In the genomic region with DNA sequence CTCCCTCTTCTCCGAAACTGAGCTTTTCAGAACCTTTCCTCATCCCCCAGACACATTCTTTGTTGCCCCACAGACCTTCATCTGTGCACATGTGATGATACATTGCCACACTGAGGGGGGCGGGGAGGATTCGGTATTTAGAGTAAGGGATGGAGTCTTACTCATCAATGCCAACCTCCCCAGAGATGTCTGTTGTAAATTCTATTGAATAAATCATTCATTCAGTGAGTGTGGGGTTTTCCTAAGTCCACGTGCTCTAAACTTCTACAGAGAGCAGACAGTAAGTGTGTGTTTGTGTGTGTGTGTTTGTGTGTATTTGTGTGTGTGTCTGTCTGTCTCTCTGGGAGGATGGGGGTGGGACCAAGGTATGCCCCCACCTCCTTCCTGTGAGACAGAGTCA, we compare ENCODE assay signal across 29 mouse cellular contexts. TPM values are rescaled to one million over a fixed set of nuclear protein-coding genes. Genes with fewer than 3 reads are reported as not detected.
A peak's percentile ranks its signal among the peaks of the same experiment; 100 is the strongest.
DNase-seq lines count a peak whose midpoint lies in the region; ATAC-seq and TF ChIP-seq lines count a peak whose summit lies in the region.
"Had no signal": no experiment of that assay in that cellular context is flagged by ENCODE, and none has a peak within 500 bp of the region (broad histone marks: within the 10 kb centered on the region; RNA-seq: fewer than 3 reads in every experiment).

No protein-coding gene starts in this region.

- no peak overlapping the region for H3K4me3 ChIP-seq in CH12.LX (replicated peaks in 1 of 3; ENCODE audit: low read depth in 2 of 3, low read length in 2 of 3, poor library complexity in 1 of 3)
- H3K4me3 ChIP-seq in gastrocnemius, adult 2 months = no peak overlapping the region
- H3K4me3 ChIP-seq: embryonic facial prominence, embryonic 13.5 days; embryonic facial prominence, embryonic 15.5 days; erythroblast, embryonic 14.5 days; forebrain, embryonic 10.5 days; forebrain, embryonic 12.5 days had no signal

- H3K36me3 ChIP-seq in CH12.LX (replicated peaks in 1 of 2; ENCODE audit: control insufficient read depth in 1 of 2, insufficient read depth in 1 of 2, low read length in 1 of 2) = no peaks in the 10 kb centered on the region
- H3K36me3 ChIP-seq: embryonic facial prominence, embryonic 13.5 days; embryonic facial prominence, embryonic 15.5 days; forebrain, embryonic 10.5 days; forebrain, embryonic 12.5 days had no signal

- H3K27ac ChIP-seq in CH12.LX (ENCODE audit: insufficient read depth, low read depth) = peak overlapping the region; percentile 90
- no peak overlapping the region for H3K27ac ChIP-seq in gastrocnemius, adult 2 months
- H3K27ac ChIP-seq: embryonic facial prominence, embryonic 13.5 days; embryonic facial prominence, embryonic 15.5 days; forebrain, embryonic 10.5 days; forebrain, embryonic 12.5 days had no signal

- ATAC-seq in megakaryocyte-erythroid progenitor cell, adult 5-6 weeks (replicated peaks; ENCODE audit: low FRiP score, low TSS enrichment, poor library complexity, severe bottlenecking) = no peak
- ATAC-seq: activated CD4-positive, CD25-positive, alpha-beta regulatory T cell, adult 4 months; CD4-positive, CD25-positive, alpha-beta regulatory T cell, adult 4 months; forebrain, embryonic 14.5 days; forebrain, embryonic 16.5 days had no signal

- peaks cover 6% of the 10 kb centered on the region for H3K9me3 ChIP-seq in CH12.LX (replicated peaks; ENCODE audit: low read length)
- H3K9me3 ChIP-seq: embryonic facial prominence, embryonic 13.5 days; embryonic facial prominence, embryonic 15.5 days; forebrain, embryonic 10.5 days; forebrain, embryonic 12.5 days had no signal

- TF ChIP-seq POLR2A in CH12.LX (IDR thresholded peaks at IDR 0.05; ENCODE audit: low read depth, low read length) = no peak

- peak; percentile 76 for DNase-seq in CH12.LX (ENCODE audit: extremely low read depth)
- peak; percentile 85 for DNase-seq in NIH3T3 (ENCODE audit: low read depth)
- DNase-seq in adipocyte (ENCODE audit: low spot score) = peak; percentile 31
- no peak for DNase-seq in right cerebral cortex, adult 18-20 months
- DNase-seq in gastrocnemius, adult 2 months = no peak
- DNase-seq in retina, embryonic 14.5 days (ENCODE audit: low spot score) = no peak
- DNase-seq: adrenal gland, adult 2 months; adrenal gland, postnatal 10 days; adrenal gland, postnatal 25 days; B cell, adult 2 months; cerebellum, adult 11 months; cerebellum, adult 18-20 months; cerebellum, adult 8-10 months; cerebellum, adult 9-11 months; cerebellum, postnatal 14 days; cerebellum, postnatal 36 days; embryo, embryonic 11 days had no signal

- TF ChIP-seq RAD21 in CH12.LX (IDR thresholded peaks at IDR 0.05; ENCODE audit: low read depth, low read length) = no peak

- in situ Hi-C loops in CH12.LX (cut with MboI; ENCODE audit: low pct_ligation_motif_present, low pct_unique_long_range_greater_than_20kb, low sequenced_read_pairs) = no loop called here

- 0 out of 2 replicates have a peak overlapping the region, but pooled peaks have one; percentile 27 for H3K4me2 ChIP-seq in CH12.LX (ENCODE audit: insufficient read depth, low read depth, poor library complexity, severe bottlenecking)
- H3K4me2 ChIP-seq: embryonic facial prominence, embryonic 13.5 days; embryonic facial prominence, embryonic 15.5 days; forebrain, embryonic 12.5 days had no signal

- TF ChIP-seq CTCF in CH12.LX (conservative IDR thresholded peaks at IDR 0.05 in 1 of 2, IDR thresholded peaks at IDR 0.05 in 1 of 2; ENCODE audit: low read depth in 2 of 2, low read length in 2 of 2) = no peak
- TF ChIP-seq CTCF in gastrocnemius, adult 2 months (IDR thresholded peaks at IDR 0.05) = no peak

- no peak overlapping the region for H3K9ac ChIP-seq in CH12.LX (ENCODE audit: insufficient read depth, low read depth)
- H3K9ac ChIP-seq: embryonic facial prominence, embryonic 13.5 days; embryonic facial prominence, embryonic 15.5 days; forebrain, embryonic 12.5 days had no signal

- H3K27me3 ChIP-seq in CH12.LX (replicated peaks) = no peaks in the 10 kb centered on the region
- H3K27me3 ChIP-seq: embryonic facial prominence, embryonic 13.5 days; embryonic facial prominence, embryonic 15.5 days; forebrain, embryonic 12.5 days had no signal

- TF ChIP-seq EP300 in CH12.LX (IDR thresholded peaks at IDR 0.05; ENCODE audit: low read length) = peak; percentile 73

- peaks cover 42 to 89% of the 10 kb centered on the region in 2 experiments for H3K4me1 ChIP-seq in CH12.LX (ENCODE audit: control insufficient read depth in 1 of 2, insufficient read depth in 2 of 2)

- dilution Hi-C loops in CH12.LX (cut with MboI; ENCODE audit: extremely low pct_ligation_motif_present, extremely low pct_unique_long_range_greater_than_20kb, low sequenced_read_pairs) = no loop called here

- H3K79me2 ChIP-seq in CH12.LX (replicated peaks; ENCODE audit: control insufficient read depth, extremely low read depth, insufficient read depth, poor library complexity, severe bottlenecking) = no peaks in the 10 kb centered on the region

- intact Hi-C loops in gastrocnemius, adult 2 months (cut with DNase I) = no loop called here

TF ChIP-seq in CH12.LX, 34 proteins besides CTCF, POLR2A, EP300 and RAD21:
- no peak for TF ChIP-seq POLR2AphosphoS2 (IDR thresholded peaks at IDR 0.05; ENCODE audit: low read depth, low read length)
- TF ChIP-seq ZMIZ1 (IDR thresholded peaks at IDR 0.05; ENCODE audit: low read depth, low read length) = no peak
- no peak for TF ChIP-seq ZC3H11A (IDR thresholded peaks at IDR 0.05; ENCODE audit: low read depth, low read length)
- peak; percentile 15; the same call in 1 of the 2 replicates for TF ChIP-seq JUN (IDR thresholded peaks at IDR 0.05; ENCODE audit: insufficient read depth, low read depth, low read length)
- TF ChIP-seq CHD1 (IDR thresholded peaks at IDR 0.05; ENCODE audit: low read depth, low read length) = 0 out of 2 replicates have a peak, but pooled peaks have one; percentile 56
- no peak; the same call in 1 of the 2 replicates for TF ChIP-seq USF1 (IDR thresholded peaks at IDR 0.05; ENCODE audit: low read depth, low read length)
- no peak for TF ChIP-seq TBP (conservative IDR thresholded peaks at IDR 0.05; ENCODE audit: low read depth, low read length)
- TF ChIP-seq IRF4 (IDR thresholded peaks at IDR 0.05; ENCODE audit: low read depth, low read length) = peak; percentile 80
- peak; percentile 46 for TF ChIP-seq SIN3A (IDR thresholded peaks at IDR 0.05; ENCODE audit: low read length)
- no peak for TF ChIP-seq E2F4 (IDR thresholded peaks at IDR 0.05; ENCODE audit: insufficient replicate concordance, low read depth, low read length)
- peak; percentile 92 for TF ChIP-seq BHLHE40 (IDR thresholded peaks at IDR 0.05; ENCODE audit: low read depth, low read length)
- TF ChIP-seq KAT2A (IDR thresholded peaks at IDR 0.05; ENCODE audit: insufficient replicate concordance, low read length) = no peak
- TF ChIP-seq ZNF384 (IDR thresholded peaks at IDR 0.05; ENCODE audit: low read depth, low read length) = peak; percentile 34; the same call in 1 of the 2 replicates
- TF ChIP-seq PAX5 (IDR thresholded peaks at IDR 0.05; ENCODE audit: low read length) = no peak
- TF ChIP-seq MAZ (IDR thresholded peaks at IDR 0.05; ENCODE audit: low read depth, low read length) = peak; percentile 74; the same call in 1 of the 2 replicates
- no peak; the same call in 1 of the 2 replicates for TF ChIP-seq SMC3 (IDR thresholded peaks at IDR 0.05; ENCODE audit: low read depth, low read length)
- 0 out of 2 replicates have a peak, but pooled peaks have one; percentile 50 for TF ChIP-seq TCF12 (IDR thresholded peaks at IDR 0.05; ENCODE audit: low read depth, low read length)
- 0 out of 2 replicates have a peak, but pooled peaks have one; percentile 16 for TF ChIP-seq ELF1 (IDR thresholded peaks at IDR 0.05; ENCODE audit: low read depth, low read length)
- peak; percentile 70 for TF ChIP-seq CHD2 (IDR thresholded peaks at IDR 0.05; ENCODE audit: low read length)
- TF ChIP-seq MAX (IDR thresholded peaks at IDR 0.05; ENCODE audit: low read length) = peak; percentile 96
- peak; percentile 36; the same call in 1 of the 2 replicates for TF ChIP-seq HCFC1 (IDR thresholded peaks at IDR 0.05; ENCODE audit: low read depth, low read length)
- peak; percentile 88 for TF ChIP-seq ETS1 (conservative IDR thresholded peaks at IDR 0.05; ENCODE audit: low read depth, low read length)
- TF ChIP-seq MEF2A (IDR thresholded peaks at IDR 0.05; ENCODE audit: borderline replicate concordance, low read depth, low read length) = peak; percentile 70; the same call in 1 of the 2 replicates
- no peak for TF ChIP-seq UBTF (IDR thresholded peaks at IDR 0.05; ENCODE audit: low read depth, low read length)
- no peak for TF ChIP-seq GABPA (IDR thresholded peaks at IDR 0.05; ENCODE audit: insufficient replicate concordance, low read depth, low read length)
- TF ChIP-seq NELFE (IDR thresholded peaks at IDR 0.05; ENCODE audit: low read depth, low read length) = no peak
- peak; percentile 83; the same call in 1 of the 2 replicates for TF ChIP-seq MXI1 (IDR thresholded peaks at IDR 0.05; ENCODE audit: low read depth, low read length)
- no peak for TF ChIP-seq NRF1 (IDR thresholded peaks at IDR 0.05; ENCODE audit: low read depth, low read length)
- peak; percentile 33; the same call in 1 of the 2 replicates for TF ChIP-seq RCOR1 (conservative IDR thresholded peaks at IDR 0.05; ENCODE audit: low read depth, low read length)
- TF ChIP-seq MYC (IDR thresholded peaks at IDR 0.05; ENCODE audit: low read depth, low read length) = peak; percentile 97
- no peak for TF ChIP-seq USF2 (conservative IDR thresholded peaks at IDR 0.05; ENCODE audit: low read depth, low read length)
- no peak for TF ChIP-seq ZKSCAN1 (IDR thresholded peaks at IDR 0.05; ENCODE audit: borderline replicate concordance, low read depth, low read length)
- TF ChIP-seq JUND (conservative IDR thresholded peaks at IDR 0.05; ENCODE audit: low read depth, low read length) = no peak; the same call in 1 of the 2 replicates
- TF ChIP-seq MAFK (IDR thresholded peaks at IDR 0.05; ENCODE audit: insufficient replicate concordance, low read length) = peak; percentile 27; the same call in 1 of the 2 replicates
TF ChIP-seq in CH12.LX: peak in this region for 18.

RNA-seq across cellular contexts. Expression of a gene that starts 22.1 kb away (rescaled TPM):
- total RNA-seq in CH12.LX (2012; rRNA removed) (115 and 138 TPM in 2 replicates), CH12.LX (2014; rRNA removed) (122 and 142 TPM in 2 replicates)
- polyA plus RNA-seq in CH12.LX (2012; ENCODE audit: insufficient read length, low read depth) = 74.5 and 81.7 TPM in 2 replicates
- 1 to 10 TPM in 1 of 2 experiments, under 1 TPM in 1; 0.64 to 2.5 TPM for total RNA-seq in gastrocnemius, adult 2 months (2021)
- total RNA-seq in megakaryocyte-erythroid progenitor cell, adult 5-6 weeks (2014; fragmentation: Nextera tagmentation) = 0.96 and 1.0 TPM in 2 replicates
- total RNA-seq in megakaryocyte-erythroid progenitor cell, adult 5-6 weeks (2017) = 1.4 TPM in 1 of 2 replicates, not detected in the other
- total RNA-seq: MEL had no signal
- polyA plus RNA-seq: embryonic facial prominence, embryonic 11.5 days; erythroblast, embryonic 14.5 days; forebrain, embryonic 10.5 days had no signal

Comparison
In these comparisons a context has a peak if more than half of its experiments do, and no peak if none do; other contexts are left out.
1. DNase-seq: peak in CH12.LX (single experiment), NIH3T3 (single experiment) and adipocyte (single experiment); none in right cerebral cortex, adult 18-20 months (single experiment), gastrocnemius, adult 2 months (single experiment) and retina, embryonic 14.5 days (single experiment).
2. RNA of a gene that starts 22.1 kb away (total RNA-seq): 115 to 142 TPM in CH12.LX; 0.64 to 2.5 TPM in gastrocnemius, adult 2 months and 0.96 to 1.4 TPM in megakaryocyte-erythroid progenitor cell, adult 5-6 weeks; every median in the first group is over 10 times any median in the second.